Mouse (Mus musculus): ENCODE measurements around the gene Enpp4. TPM values are rescaled to one million over a fixed set of nuclear protein-coding genes. Genes with fewer than 3 reads are reported as not detected.

The Enpp4 gene
- 3.5 and 3.8 TPM in 2 replicates for polyA plus RNA-seq (2015; fragmentation: Nextera tagmentation; extraction: Ambion mirVana)

- H3K27ac ChIP-seq (replicated peaks): no peak within 1 kb of the TSS
- peaks cover 3% of the 10 kb centered on the region; the same call in 1 of the 2 replicates for H3K27me3 ChIP-seq
- no peaks in the 10 kb centered on the region for H3K36me3 ChIP-seq
- H3K4me2 ChIP-seq (replicated peaks): peak within 1 kb of the TSS; percentile 94
- peak within 1 kb of the TSS; percentile 51 for H3K9ac ChIP-seq
- H3K9me3 ChIP-seq (replicated peaks): no peaks in the 10 kb centered on the region
- peak within 1 kb of the TSS; percentile 68 for H3K4me3 ChIP-seq (replicated peaks)
- under 1% methylated on average over 76 of the region's 76 CpGs for WGBS
- peak; percentile 93 for ATAC-seq (ENCODE audit: insufficient number of reproducible peaks, low FRiP score, low TSS enrichment, low read depth)
- H3K4me1 ChIP-seq: peaks cover 6% of the 10 kb centered on the region; the same call in 1 of the 2 replicates
Measured at GRCm38 (mm10) chr17:44105287-44106138, at the start of gene Enpp4. Gene Enpp4 (minus strand): TSS chr17:44105809.

GRCm38 (mm10) chr17:44155204-44155603, 49.6 kb upstream of the Enpp4 start:
- H3K4me1 ChIP-seq: no peaks in the 10 kb centered on the region
- H3K36me3 ChIP-seq: no peaks in the 10 kb centered on the region
- no peak overlapping the region for H3K4me2 ChIP-seq (replicated peaks)
- H3K27me3 ChIP-seq: no peaks in the 10 kb centered on the region
- no peak for ATAC-seq (ENCODE audit: insufficient number of reproducible peaks, low FRiP score, low TSS enrichment, low read depth)
- H3K27ac ChIP-seq (replicated peaks): no peak overlapping the region
- H3K9me3 ChIP-seq (replicated peaks): no peaks in the 10 kb centered on the region
- H3K4me3 ChIP-seq (replicated peaks): no peak overlapping the region
- 42% methylated on average over 2 of the region's 2 CpGs for WGBS
- H3K9ac ChIP-seq: no peak overlapping the region

GRCm38 (mm10) chr17:44153871-44154270, 48.3 kb upstream of the Enpp4 start:
- Histone ChIP-seq H3K4me1 (no peaks in the 10 kb centered on the region), H3K9me3 (replicated peaks) (no peaks in the 10 kb centered on the region), H3K27ac (replicated peaks) (no peak overlapping the region), H3K36me3 (no peaks in the 10 kb centered on the region), H3K4me2 (replicated peaks) (no peak overlapping the region), H3K27me3 (no peaks in the 10 kb centered on the region), H3K9ac (no peak overlapping the region), H3K4me3 (replicated peaks) (no peak overlapping the region)
- ATAC-seq (ENCODE audit: insufficient number of reproducible peaks, low FRiP score, low TSS enrichment, low read depth): no peak
- WGBS: 40% methylated on average over 5 of the region's 5 CpGs

GRCm38 (mm10) chr17:44151889-44152288, 46.3 kb upstream of the Enpp4 start:
- H3K36me3 ChIP-seq: no peaks in the 10 kb centered on the region
- H3K4me3 ChIP-seq (replicated peaks): no peak overlapping the region
- no peak overlapping the region for H3K4me2 ChIP-seq (replicated peaks)
- no peaks in the 10 kb centered on the region for H3K4me1 ChIP-seq
- no peak overlapping the region for H3K9ac ChIP-seq
- no peaks in the 10 kb centered on the region for H3K27me3 ChIP-seq
- H3K9me3 ChIP-seq (replicated peaks): no peaks in the 10 kb centered on the region
- no peak for ATAC-seq (ENCODE audit: insufficient number of reproducible peaks, low FRiP score, low TSS enrichment, low read depth)
- WGBS: 82% methylated on average over 8 of the region's 8 CpGs
- H3K27ac ChIP-seq (replicated peaks): no peak overlapping the region

GRCm38 (mm10) chr17:44151130-44151529, 45.5 kb upstream of the Enpp4 start:
- Histone ChIP-seq H3K9ac (no peak overlapping the region), H3K4me1 (no peaks in the 10 kb centered on the region), H3K9me3 (replicated peaks) (no peaks in the 10 kb centered on the region), H3K4me2 (replicated peaks) (no peak overlapping the region), H3K27me3 (no peaks in the 10 kb centered on the region), H3K36me3 (no peaks in the 10 kb centered on the region), H3K27ac (replicated peaks) (no peak overlapping the region), H3K4me3 (replicated peaks) (no peak overlapping the region)
- WGBS: 71% methylated on average over 3 of the region's 3 CpGs
- no peak for ATAC-seq (ENCODE audit: insufficient number of reproducible peaks, low FRiP score, low TSS enrichment, low read depth)

GRCm38 (mm10) chr17:44148109-44148846, 42.7 kb upstream of the Enpp4 start:
- no peak overlapping the region for H3K9ac ChIP-seq
- no peaks in the 10 kb centered on the region for H3K9me3 ChIP-seq (replicated peaks)
- H3K36me3 ChIP-seq: no peaks in the 10 kb centered on the region
- ATAC-seq (ENCODE audit: insufficient number of reproducible peaks, low FRiP score, low TSS enrichment, low read depth): no peak
- H3K27ac ChIP-seq (replicated peaks): no peak overlapping the region
- H3K4me2 ChIP-seq (replicated peaks): no peak overlapping the region
- H3K27me3 ChIP-seq: no peaks in the 10 kb centered on the region
- 91% methylated on average over 5 of the region's 5 CpGs for WGBS
- no peaks in the 10 kb centered on the region for H3K4me1 ChIP-seq
- no peak overlapping the region for H3K4me3 ChIP-seq (replicated peaks)

- no peak for ATAC-seq (ENCODE audit: insufficient number of reproducible peaks, low FRiP score, low TSS enrichment, low read depth)
- no peak overlapping the region for H3K9ac ChIP-seq
- no peaks in the 10 kb centered on the region for H3K27me3 ChIP-seq
Measured at GRCm38 (mm10) chr17:44145806-44146205, 40.2 kb upstream of the Enpp4 start.

GRCm38 (mm10) chr17:44136863-44137640, 31.4 kb upstream of the Enpp4 start:
- H3K27ac ChIP-seq (replicated peaks): no peak overlapping the region
- no peak for ATAC-seq (ENCODE audit: insufficient number of reproducible peaks, low FRiP score, low TSS enrichment, low read depth)
- no peak overlapping the region for H3K9ac ChIP-seq
- no peaks in the 10 kb centered on the region for H3K4me1 ChIP-seq
- WGBS: 82% methylated on average over 10 of the region's 10 CpGs
- no peak overlapping the region for H3K4me2 ChIP-seq (replicated peaks)
- no peaks in the 10 kb centered on the region; the same call in 1 of the 2 replicates for H3K27me3 ChIP-seq
- H3K9me3 ChIP-seq (replicated peaks): no peaks in the 10 kb centered on the region
- H3K4me3 ChIP-seq (replicated peaks): no peak overlapping the region
- H3K36me3 ChIP-seq: no peaks in the 10 kb centered on the region

More at GRCm38 (mm10) chr17:44145806-44146205, 40.2 kb upstream of the Enpp4 start:
- H3K36me3 ChIP-seq: no peaks in the 10 kb centered on the region
- H3K4me2 ChIP-seq (replicated peaks): no peak overlapping the region
- H3K27ac ChIP-seq (replicated peaks): no peak overlapping the region
- 93% methylated on average over 1 of the region's 1 CpGs for WGBS
- H3K4me1 ChIP-seq: no peaks in the 10 kb centered on the region
- H3K4me3 ChIP-seq (replicated peaks): no peak overlapping the region
- H3K9me3 ChIP-seq (replicated peaks): no peaks in the 10 kb centered on the region

GRCm38 (mm10) chr17:44136018-44136417, 30.4 kb upstream of the Enpp4 start:
- Histone ChIP-seq H3K4me3 (replicated peaks) (no peak overlapping the region), H3K27ac (replicated peaks) (no peak overlapping the region)
- WGBS: 60% methylated on average over 8 of the region's 8 CpGs

GRCm38 (mm10) chr17:44134545-44134944, 28.9 kb upstream of the Enpp4 start:
- WGBS: 84% methylated on average over 9 of the region's 9 CpGs
- no peak overlapping the region for H3K4me3 ChIP-seq (replicated peaks)
- H3K27ac ChIP-seq (replicated peaks): no peak overlapping the region
- H3K9ac ChIP-seq: no peak overlapping the region
- no peaks in the 10 kb centered on the region for H3K9me3 ChIP-seq (replicated peaks)
- no peaks in the 10 kb centered on the region; the same call in 1 of the 2 replicates for H3K27me3 ChIP-seq
- H3K4me2 ChIP-seq (replicated peaks): no peak overlapping the region
- ATAC-seq (ENCODE audit: insufficient number of reproducible peaks, low FRiP score, low TSS enrichment, low read depth): no peak
- no peaks in the 10 kb centered on the region for H3K36me3 ChIP-seq
- H3K4me1 ChIP-seq: no peaks in the 10 kb centered on the region

More at GRCm38 (mm10) chr17:44136018-44136417, 30.4 kb upstream of the Enpp4 start:
- H3K27me3 ChIP-seq: no peaks in the 10 kb centered on the region; the same call in 1 of the 2 replicates
- H3K9ac ChIP-seq: no peak overlapping the region
- H3K9me3 ChIP-seq (replicated peaks): no peaks in the 10 kb centered on the region
- H3K4me1 ChIP-seq: no peaks in the 10 kb centered on the region
- no peaks in the 10 kb centered on the region for H3K36me3 ChIP-seq
- no peak overlapping the region for H3K4me2 ChIP-seq (replicated peaks)
- ATAC-seq (ENCODE audit: insufficient number of reproducible peaks, low FRiP score, low TSS enrichment, low read depth): no peak

GRCm38 (mm10) chr17:44134106-44134505, 28.5 kb upstream of the Enpp4 start:
- 74% methylated on average over 6 of the region's 6 CpGs for WGBS
- Histone ChIP-seq H3K36me3 (no peaks in the 10 kb centered on the region), H3K4me3 (replicated peaks) (no peak overlapping the region), H3K9me3 (replicated peaks) (no peaks in the 10 kb centered on the region), H3K27ac (replicated peaks) (no peak overlapping the region), H3K9ac (no peak overlapping the region), H3K4me1 (no peaks in the 10 kb centered on the region), H3K4me2 (replicated peaks) (no peak overlapping the region), H3K27me3 (no peaks in the 10 kb centered on the region; the same call in 1 of the 2 replicates)
- ATAC-seq (ENCODE audit: insufficient number of reproducible peaks, low FRiP score, low TSS enrichment, low read depth): no peak

Measured in embryonic facial prominence, embryonic 15.5 days (tissue).